Mouse (Mus musculus) bone marrow, adult 2 months (tissue): Measurements from ENCODE around the gene Rgs3.

Experiments used
- CTCF ChIP-seq: fragments of 200-500 bp; IDR thresholded peaks from 2 replicates; pipeline ENCODE4 v1.5.1; 2011; ENCODE audit warnings: low read length, control low read depth; ENCODE audit not compliant: control insufficient read depth, insufficient read depth
- POLR2A ChIP-seq: fragments of 200-500 bp; IDR thresholded peaks from 2 replicates; pipeline ENCODE4 v1.6.1; 2011; ENCODE audit warnings: low read depth, mild to moderate bottlenecking, control low read depth, low read length, borderline replicate concordance; ENCODE audit not compliant: control insufficient read depth

GRCm38 (mm10) chr4:62516579-62516978 is 43.1 kb upstream of the Rgs3 start:
- TF ChIP-seq CTCF (no peak), POLR2A (peak; percentile 54; the same call in 1 of the 2 replicates)
